Mouse (Mus musculus) spleen, postnatal 10 days (tissue): ENCODE measurements around the gene Pde5a.

Experiments
- DNase-seq, 2 experiments: peaks; one replicate each; pipeline ENCODE4 v3.0.0; 2021 to 2022; ENCODE audit warnings: low spot score in 2 of 2

Pde5a gene

DNA sequence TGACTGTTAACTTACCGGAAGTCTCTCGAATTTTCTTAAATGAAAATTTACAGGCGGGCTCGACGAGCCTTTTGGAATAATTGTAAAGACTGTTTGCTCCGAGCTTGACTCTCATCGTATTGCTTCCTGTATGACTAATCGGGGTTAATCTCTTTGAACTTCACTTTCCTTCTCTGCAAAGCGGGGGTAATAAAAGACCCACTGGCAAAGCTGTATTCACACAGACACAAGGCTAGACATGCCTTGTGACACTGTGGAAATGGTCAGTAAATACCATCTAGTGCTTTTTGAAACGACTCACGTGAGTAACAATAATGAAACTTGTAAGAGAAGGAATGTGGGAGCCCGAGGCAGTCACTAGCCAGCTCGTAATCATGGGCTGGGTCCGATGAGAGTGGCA lies 35.0 kb downstream of the Pde5a start:
- no peak for DNase-seq

DNA sequence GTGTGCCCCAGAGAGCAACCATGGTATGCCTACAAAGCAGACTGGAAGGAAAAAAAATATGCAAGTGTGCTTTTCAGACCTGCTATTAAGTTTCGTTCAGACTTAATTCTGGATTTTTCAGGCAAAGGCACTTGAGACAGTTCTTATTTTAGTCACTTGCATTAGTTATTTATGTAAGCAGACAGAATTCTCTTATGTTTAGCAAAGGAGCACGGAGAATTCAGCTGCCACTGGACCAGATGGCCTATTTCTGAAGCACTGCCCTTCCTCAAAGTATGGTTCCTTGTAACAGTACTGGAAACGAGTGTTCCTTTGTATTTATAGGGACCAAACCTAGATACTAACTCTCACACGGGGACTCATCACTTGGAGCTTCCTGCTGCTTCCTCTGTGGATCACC lies 38.2 kb downstream of the Pde5a start:
- no peak for DNase-seq

DNA sequence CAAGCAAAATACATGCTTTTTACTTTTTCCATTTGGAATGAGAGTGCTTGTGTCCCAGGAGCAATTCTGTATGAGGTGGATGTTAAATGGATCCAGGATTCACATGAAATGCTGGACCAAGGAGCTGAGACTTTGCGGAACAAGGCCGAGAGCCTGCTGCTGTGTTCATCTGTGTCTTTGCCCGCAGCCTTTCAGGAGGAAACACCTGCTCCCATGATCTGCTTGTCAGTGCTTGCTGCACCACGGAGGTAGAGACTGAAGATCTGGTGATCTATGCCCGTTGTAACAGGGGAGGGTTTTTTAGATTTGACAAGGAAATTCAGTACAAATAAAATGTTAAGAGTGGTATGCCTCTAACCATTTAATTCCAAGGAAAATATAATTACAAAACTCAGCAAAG lies 39.1 kb downstream of the Pde5a start:
- no peak for DNase-seq

DNA sequence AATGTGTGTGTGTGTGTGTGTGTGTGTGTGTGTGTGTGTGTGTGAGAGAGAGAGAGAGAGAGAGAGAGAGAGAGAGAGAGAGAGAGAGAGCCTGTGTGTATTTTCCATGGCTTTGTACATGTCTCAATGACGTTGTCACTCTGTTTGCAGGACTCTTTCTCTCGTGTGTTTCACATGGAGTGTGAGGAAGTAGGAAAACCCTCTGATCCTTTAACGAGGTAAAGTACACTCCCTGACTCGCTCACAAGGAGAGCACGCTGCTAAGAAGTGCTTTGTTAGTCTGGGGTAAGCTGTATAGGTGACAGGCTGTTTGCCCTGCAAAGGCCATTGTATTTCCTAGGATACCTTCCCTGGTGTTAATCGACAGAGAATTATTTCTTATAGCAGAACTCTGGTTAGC lies 52.7 kb downstream of the Pde5a start:
- no peak for DNase-seq

DNA sequence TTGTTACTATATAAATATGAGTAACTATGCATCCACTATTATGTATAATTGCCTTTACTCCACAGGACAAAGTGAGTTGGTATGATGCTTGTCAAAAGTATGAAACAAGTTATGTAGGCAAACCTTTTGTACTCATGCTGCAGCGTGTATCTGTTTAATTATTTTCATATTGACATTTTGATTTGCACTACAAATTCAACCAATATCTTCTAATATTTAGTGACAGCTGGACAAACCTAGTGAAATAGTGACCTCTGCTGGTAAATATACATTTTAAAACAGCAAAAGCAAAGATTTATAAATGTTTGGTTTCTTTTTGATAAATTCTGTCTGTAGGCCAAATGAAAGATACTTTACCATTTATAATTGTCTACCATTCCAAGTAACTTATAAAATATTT lies 55.5 kb downstream of the Pde5a start:
- no peak for DNase-seq

DNA sequence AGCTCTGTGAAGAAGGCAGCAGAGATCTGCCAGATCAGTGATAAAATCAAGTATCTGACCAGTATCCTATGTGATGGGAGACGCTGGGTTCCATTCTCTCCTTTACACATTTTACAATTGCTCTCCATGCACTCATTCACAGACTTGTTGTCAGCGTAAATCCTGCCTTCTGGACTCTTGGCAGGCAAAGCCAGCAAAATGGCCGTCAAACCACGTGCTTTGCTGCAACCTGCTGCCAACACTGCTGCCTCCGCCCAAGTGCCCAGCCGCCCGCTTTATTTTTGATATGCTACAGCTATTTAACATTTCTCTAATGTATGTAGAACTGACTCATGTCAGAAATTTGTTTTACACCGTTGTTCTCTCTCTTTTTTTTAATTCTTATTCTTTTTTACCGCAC lies 59.6 kb downstream of the Pde5a start:
- no peak for DNase-seq

DNA sequence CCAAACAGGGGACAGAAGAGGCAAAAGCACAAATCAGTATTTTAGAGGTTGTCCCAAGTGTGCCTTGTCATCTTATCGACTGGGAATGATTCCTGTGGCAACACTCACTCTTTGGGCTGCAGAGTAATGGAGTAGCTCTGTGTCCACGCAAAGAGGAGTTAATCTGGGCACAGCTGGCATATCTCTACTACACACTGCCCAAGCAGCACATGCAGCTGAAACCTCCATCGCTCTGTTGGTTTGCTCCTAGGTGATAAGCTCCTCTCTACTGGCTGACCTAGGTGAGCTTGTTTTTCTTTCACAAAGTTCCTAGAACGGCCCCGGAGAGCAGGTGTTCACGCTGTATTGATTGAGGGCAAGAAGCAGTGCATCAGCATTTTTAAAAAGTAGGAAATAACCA lies 60.8 kb downstream of the Pde5a start:
- no peak for DNase-seq

DNA sequence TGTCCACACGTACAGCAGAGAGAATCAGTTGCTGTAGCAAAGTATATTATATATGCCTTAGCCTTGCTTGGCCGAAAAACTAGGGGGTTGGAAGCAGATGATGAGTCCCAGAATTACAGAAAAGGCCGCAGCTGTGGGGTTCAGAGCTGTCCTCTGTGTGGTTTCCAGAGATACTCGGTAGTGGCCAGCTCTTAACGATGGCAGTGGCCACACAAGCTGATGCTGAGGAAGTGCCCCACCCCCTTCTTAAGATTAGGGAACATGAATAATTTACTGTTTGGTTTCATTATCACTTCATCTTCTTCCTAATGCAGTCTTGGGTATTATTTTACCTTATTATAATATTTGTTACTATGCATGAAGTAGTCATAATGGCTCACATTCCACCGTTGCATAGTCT lies 71.3 kb downstream of the Pde5a start:
- no peak for DNase-seq

DNA sequence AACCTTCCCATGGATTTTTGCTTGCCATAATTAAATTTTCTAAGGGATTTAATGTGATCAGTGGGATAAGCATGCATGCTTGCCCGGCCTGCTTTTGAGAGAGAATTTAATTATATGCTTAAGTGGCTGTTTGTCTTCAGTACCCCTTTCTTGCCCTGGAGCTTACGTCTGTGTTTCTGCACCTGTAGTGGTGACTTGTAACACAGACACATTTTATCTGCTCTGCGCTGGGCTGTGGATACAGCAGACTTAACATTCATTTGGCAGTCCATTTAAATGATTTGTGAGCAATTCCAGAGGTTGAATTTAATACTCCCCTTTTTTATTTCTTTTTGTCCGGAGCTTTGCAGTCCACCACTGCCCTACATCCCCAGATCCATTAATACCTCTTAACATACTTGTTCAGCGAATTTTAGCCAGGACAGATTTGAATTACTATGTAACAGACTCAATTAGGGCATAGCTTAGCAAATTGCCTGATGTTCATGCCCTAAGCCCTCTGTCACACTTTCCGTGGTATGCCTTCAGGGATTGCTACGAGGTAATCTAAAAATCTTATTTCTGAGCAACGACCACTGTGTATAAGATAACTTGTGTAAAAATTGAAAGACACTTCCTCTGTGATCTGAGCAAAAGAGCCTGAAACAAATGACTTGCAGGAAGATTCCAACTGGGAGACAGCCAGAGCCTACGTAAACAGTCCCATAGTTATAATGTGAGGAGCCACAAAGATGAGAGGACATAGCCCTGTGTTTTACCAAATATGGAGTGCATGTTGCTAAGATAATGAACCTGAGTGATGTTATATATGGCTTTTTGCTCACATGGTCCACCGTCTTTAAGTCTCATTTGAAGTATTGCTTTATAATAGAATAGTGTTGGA lies 72.0 kb downstream of the Pde5a start:
- DNase-seq, result no peak

DNA sequence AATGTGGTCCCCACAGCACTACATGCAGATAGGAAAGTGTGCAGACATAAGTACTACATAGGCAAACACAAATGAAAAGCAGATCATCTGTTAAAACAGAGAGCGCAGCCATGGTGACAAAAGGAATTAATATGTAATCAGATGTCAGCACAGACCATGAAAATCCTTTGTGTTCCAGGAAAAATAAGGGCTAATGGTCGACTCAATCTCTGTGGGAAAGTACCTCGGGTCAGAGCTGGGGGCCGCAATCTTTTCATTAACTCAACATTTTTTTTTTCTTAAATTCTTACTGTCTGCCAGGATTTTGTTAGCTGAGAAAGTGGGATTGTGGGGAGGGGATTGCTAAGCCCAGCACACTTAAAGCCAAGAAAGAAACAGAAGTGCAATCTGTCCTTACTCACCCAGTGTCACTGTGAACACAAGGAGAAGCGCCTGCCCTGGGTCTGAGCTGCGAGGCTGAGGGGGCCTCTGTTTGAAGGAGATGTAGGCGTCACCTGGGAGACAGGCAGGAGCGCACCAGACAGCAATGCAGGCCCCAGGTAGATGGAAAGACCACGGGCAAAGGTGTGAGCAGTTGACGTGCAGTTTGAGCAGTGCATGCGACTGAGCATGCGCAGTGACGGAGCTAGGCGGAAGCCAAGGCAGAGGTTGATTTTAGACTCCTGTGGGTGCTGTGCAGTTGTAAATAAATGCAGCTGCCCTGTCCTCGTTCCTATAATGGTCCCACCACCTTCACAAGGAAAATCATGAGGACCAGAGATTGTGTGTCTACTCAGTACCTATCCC lies 72.9 kb downstream of the Pde5a start:
- DNase-seq, result no peak

DNA sequence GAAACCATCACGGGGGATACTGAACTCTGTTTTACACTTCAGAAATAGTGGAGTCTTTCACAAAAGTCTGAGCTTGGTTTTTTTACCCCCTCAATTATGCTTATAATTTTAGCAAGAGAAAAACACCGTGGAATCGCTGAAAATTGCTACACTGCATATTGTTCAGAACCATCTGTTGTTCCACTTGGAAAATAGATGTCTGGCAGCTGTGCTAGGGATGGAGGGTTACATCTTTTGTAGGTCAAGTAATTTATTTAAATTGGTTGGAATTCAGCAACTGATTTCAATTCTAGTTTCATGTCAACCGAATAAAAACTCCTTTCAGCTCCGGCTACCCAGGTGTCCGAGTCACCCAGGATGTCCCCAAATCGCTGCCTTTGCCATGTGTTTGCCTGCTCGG lies 78.6 kb downstream of the Pde5a start:
- no peak for DNase-seq

DNA sequence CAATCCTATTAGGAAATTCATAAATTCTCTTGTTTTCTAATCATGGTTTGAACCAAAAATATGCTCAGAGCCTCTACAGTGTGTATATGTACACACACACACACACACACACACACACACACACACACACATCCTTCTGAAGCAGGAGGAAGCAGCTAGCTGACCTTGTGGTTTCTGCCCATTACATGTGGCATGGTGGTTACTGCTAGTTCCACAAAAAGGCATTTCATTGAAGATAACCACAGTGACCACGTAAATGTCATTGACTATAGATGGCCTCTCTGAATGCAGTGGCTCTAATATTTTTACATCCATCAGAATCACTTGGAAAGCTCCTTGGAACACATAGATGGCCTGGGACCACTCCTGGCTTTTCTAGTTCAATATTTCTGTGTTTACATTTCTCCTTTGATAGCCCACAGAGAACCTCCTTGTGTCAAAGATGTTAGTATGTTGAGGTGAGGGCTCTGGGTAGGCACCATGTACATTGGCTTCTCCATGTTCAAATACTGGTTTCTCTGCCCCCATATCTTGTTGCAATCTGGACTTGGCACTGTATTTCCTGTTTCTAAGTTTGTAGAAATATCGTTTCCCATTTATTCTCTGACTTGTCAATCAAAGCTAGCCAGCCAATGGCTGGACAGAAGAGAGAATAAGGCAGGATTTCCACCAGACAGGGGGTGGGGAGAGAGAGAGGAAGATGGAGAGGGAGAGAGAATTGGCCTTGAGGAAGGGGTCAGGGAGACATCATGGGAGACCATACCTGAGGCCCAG lies 81.5 kb downstream of the Pde5a start:
- no peak for DNase-seq

DNA sequence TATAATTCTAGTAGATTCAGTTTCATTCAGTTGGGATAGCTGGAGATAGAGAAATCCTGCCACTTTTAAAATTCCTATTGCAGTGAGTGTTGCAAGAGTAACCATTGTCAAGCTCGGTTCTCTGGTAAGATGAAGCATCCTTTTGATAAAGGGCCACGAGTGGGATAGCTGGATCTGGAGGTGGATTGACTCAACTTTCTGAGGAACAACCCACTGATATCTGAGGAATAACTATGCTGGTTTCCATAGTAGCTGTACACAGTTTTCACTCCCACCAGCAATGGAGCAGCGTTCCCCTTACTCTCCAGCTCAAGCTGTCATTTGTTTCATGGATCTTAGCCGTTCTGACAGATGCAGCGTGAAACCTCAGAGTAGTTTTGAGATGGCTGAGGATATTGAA lies 82.2 kb downstream of the Pde5a start:
- no peak for DNase-seq

DNA sequence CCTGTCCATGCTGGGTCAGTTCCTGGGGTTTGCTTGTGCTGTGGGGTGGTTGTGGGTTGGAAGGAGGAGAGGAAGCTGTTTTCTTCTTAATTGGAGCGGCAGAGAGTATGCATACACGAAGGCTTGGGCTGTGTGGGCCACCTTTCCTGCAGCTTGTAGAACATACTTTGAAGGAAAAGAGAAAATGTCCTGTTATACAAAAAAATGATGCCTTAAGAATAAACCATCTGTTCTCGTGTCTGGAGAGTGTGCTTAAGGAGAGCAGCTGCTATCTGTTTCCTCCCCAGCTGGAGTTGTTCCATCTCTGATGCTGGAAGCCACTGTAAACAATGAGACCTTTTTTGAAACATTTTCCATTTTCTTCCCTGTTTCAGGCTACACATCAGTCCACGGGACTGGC lies 85.8 kb downstream of the Pde5a start:
- DNase-seq, result no peak

DNA sequence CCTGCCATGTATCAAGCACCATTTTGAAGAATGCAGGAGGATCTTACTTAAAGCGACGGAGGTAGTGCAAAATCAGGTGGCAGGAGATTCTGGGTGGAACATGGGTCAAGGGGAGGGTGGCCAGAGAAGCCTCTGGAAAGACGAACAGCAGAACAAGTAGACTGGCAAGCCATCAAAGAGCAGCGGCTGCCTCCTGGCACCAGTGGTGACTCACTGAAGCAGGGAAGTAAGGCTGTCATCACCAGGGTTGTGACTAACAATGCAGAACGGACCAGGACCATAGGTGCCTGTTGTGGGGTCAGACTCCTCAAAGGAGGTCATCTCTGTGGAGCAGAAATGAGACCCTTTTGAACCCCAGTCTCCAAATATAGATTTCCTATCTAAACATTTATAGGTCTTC lies 89.5 kb downstream of the Pde5a start:
- no peak for DNase-seq

DNA sequence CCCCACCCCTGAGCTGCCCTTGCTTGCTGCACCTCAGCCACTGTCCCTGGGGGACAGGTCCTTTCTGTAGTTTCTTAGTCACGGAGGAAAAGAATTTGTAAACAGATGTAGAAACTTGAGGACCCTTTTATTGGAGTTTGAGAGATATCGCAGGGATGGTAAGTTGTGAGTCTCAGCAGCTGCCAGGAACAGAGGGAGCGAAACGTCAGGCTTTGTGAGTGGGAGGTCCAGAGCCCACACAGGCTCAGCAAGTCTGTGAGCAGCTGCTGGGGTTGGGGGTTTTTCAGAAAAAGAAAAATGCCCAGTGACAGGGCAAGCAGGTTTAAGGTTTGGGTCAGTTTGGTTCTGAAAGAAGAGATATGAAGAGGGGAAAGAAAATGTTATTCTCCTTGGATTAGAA lies 92.0 kb downstream of the Pde5a start:
- DNase-seq, result no peak

DNA sequence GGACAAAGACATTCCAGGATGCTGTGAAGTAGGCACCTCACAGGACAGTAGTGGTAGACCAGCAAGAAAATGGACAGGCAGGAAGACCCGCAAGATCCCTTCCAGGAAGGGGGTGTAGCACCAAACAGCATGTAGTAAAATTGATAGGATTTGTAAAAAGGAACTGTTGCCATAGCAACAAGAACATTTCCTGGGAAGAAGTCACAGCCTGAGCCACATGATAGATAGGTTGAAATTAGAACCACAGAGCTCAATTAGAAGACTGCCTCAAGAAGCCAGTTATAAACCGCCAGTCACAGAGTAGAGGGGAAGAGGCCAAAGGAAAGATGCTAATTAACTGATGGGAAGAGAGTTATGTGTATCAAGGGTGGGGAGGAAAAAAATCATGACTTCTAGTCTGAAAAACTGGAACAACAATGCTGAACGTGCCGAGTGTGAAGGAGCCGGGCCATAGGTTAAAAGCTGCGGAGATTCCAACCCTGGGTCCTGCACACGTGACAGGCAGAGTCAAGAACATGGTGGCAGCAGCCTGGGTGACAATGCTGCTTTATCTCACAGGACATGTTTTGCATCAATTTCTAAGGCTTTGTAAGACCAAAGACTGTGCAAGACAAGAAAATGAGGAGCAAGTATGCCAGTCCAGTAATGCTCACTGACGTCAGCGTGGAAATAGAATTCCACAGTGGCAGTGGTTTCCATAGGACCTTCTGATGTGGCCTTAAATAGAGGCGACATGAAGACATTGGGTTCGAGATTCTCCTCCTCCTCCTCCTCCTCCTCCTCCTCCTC lies 99.7 kb downstream of the Pde5a start:
- no peak for DNase-seq

DNA sequence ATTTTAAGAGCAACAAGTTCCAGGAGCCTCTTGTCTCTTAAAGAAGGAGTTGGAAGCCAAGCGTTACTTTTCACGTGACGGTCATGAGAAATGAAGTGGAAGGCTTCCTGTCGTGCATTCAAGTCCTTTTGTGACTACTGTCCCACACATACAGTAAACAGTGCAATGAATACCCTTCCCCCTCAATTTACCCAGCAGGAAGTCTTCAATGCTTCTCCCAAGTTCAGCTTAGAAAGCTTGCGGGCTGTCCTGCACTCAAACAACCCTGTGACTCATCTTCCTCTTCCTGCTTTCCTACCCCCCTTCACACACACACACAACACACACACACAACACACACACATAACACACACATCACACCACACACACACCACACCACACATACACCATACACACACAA lies 105.8 kb downstream of the Pde5a start:
- no peak for DNase-seq

DNA sequence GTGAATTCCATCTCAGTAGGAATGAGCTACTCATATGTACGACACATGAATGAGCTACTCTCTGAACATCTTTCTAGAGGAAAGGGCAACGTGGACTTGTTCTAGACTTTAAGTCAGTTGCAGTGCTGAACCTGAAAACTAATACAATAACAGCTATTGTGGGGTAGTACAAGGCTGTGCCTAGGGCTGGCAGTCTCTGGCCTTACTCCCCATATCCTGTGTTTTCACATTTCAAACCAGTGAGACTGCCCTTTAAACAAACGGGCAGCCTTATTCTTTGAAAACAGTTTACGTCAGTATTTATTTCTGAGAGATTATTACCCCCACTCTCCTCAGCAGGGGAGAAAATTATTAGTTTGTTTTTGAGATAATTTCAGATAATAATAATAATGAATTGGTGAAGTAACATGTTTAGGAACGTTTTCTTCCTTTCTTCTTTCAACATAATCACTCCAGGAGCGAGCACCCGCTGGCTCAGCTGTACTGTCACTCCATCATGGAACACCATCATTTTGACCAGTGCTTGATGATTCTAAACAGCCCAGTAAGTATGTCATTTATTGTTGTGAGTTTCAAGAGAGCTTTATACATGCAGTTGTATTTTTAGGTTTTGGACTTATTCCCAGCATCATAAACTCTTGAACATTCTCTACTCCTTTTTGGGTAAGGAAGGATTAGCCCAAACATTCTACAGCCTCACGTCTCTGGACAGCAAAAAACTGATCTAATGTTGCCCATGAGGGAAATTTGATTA lies 106.5 kb downstream of the Pde5a start:
- DNase-seq, result no peak

DNA sequence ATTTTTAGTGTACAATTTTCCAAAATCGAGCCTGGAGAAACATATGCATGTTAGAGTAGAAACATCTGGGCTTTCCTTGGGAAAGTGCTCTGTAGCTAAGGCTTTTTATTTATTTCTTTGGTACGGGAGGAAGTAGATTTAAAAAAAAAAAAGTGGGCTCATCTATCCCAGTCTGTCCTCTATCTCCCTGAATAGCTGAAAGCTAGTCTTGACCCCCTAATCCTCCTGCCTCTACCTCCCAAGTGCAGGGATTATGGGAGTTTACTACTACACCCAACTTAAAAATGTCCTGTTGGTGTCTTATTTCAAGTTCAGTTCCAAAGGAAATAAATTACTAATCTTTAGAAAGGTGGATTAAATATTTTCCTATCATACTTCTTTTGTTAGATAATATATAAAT lies 108.9 kb downstream of the Pde5a start:
- DNase-seq, result no peak
